Mouse (Mus musculus): Measurements from ENCODE around the gene Vmac.

DNA sequence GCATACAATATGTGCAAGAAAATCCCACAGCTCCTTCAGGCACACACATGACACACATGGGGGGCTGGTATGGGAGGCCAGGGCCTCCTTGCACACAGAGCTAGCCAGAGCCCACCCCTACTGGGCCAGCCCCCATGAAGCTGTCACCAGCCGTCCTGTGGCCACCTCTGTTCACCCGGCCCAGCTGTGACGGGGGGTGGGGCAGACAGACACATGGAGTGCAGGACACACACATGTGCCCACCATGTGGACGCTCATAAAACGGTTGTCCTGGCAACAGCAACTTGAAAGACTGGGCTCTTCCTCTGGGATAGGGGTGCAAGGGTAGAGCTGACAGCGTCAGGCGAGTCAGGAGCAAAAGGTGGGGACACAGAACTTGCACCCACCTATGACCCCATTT, 41.4 kb upstream of the Vmac start:
- TF ChIP-seq CTCF (IDR thresholded peaks at IDR 0.05; ENCODE audit: low read depth) = no peak
- TF ChIP-seq EP300 (optimal IDR thresholded peaks at IDR 0.05) = no peak

Data from stomach, postnatal 0 days (tissue).